Mouse (Mus musculus) ES-E14 (cell line): ENCODE measurements around the gene Aunip. TPM values are rescaled to one million over a fixed set of nuclear protein-coding genes. Genes with fewer than 3 reads are reported as not detected.

ENCODE experiments used
- DNase-seq: peaks from one replicate; pipeline ENCODE4 v3.0.0-alpha.2; 2013; ENCODE audit warnings: low read depth, low spot score
- H3K27ac ChIP-seq: 2 replicates; pipeline ENCODE4 v1.5.1; 2012; ENCODE audit warnings: low read depth, mild to moderate bottlenecking, low read length, moderate library complexity, mixed read lengths; ENCODE audit not compliant: poor library complexity, insufficient read depth, severe bottlenecking
- H3K36me3 ChIP-seq: 2 replicates; pipeline ENCODE4 v1.6.1; 2012; ENCODE audit warnings: mild to moderate bottlenecking, low read length, moderate library complexity, mixed read lengths; ENCODE audit not compliant: control insufficient read depth, poor library complexity, insufficient read depth, severe bottlenecking
- H3K4me1 ChIP-seq, 2 experiments: fragments of 150-350 bp in 1 of 2; sonication (generic) in 1 of 2; 2 replicates each; pipeline ENCODE4 v1.6.1; 2012; ENCODE audit warnings: low read length in 2 of 2, mild to moderate bottlenecking in 1 of 2, mixed read lengths in 1 of 2; ENCODE audit not compliant: control insufficient read depth in 2 of 2, insufficient read depth in 2 of 2, poor library complexity in 1 of 2
- H3K4me3 ChIP-seq, 2 experiments: fragments of 150-350 bp in 1 of 2; sonication (generic) in 1 of 2; 2 replicates each; pipeline ENCODE4 v1.5.1; 2012; ENCODE audit warnings: low read length in 2 of 2, low read depth in 1 of 2, mild to moderate bottlenecking in 1 of 2, mixed read lengths in 1 of 2; ENCODE audit not compliant: insufficient read depth in 1 of 2, poor library complexity in 1 of 2, severe bottlenecking in 1 of 2
- H3K9ac ChIP-seq: 2 replicates; pipeline ENCODE4 v1.6.1; 2012; ENCODE audit warnings: low read depth, mild to moderate bottlenecking, low read length, mixed read lengths; ENCODE audit not compliant: poor library complexity, insufficient read depth, severe bottlenecking
- H3K9me3 ChIP-seq: fragments of 150-350 bp; sonication (generic); 2 replicates; pipeline ENCODE4 v1.6.1; 2012; ENCODE audit warnings: low read depth, mild to moderate bottlenecking, low read length; ENCODE audit not compliant: control insufficient read depth, insufficient read depth
- CHD2 ChIP-seq: IDR thresholded peaks from 2 replicates; pipeline ENCODE4 v1.6.1; 2014; ENCODE audit warnings: mild to moderate bottlenecking, low read depth, low read length, inconsistent platforms
- HCFC1 ChIP-seq: IDR thresholded peaks from 2 replicates; pipeline ENCODE4 v1.6.1; 2012; ENCODE audit warnings: low read length, inconsistent platforms, borderline replicate concordance; ENCODE audit not compliant: insufficient read depth
- MAFK ChIP-seq: IDR thresholded peaks from 2 replicates; pipeline ENCODE4 v1.6.1; 2014; ENCODE audit warnings: mild to moderate bottlenecking, low read depth, low read length, inconsistent platforms; ENCODE audit not compliant: insufficient read depth
- ZC3H11A ChIP-seq: IDR thresholded peaks from 2 replicates; pipeline ENCODE4 v1.6.1; 2012; ENCODE audit warnings: low read depth, mild to moderate bottlenecking, inconsistent platforms, low read length, borderline replicate concordance
- ZNF384 ChIP-seq: IDR thresholded peaks from 2 replicates; pipeline ENCODE4 v1.6.1; 2012; ENCODE audit warnings: low read depth, low read length, inconsistent platforms
- in situ Hi-C, 2 experiments: fragments of 600-800 bp; cut with MboI; formaldehyde crosslinking; loops; one replicate each; pipeline ENCODE4 v1.15.1; 2025; ENCODE audit warnings: low sequenced_read_pairs in 2 of 2, inconsistent platforms in 1 of 2; ENCODE audit not compliant: unreplicated experiment in 2 of 2
- total RNA-seq: library from RNA; depleted of rRNA; stranded (reverse); fragments of 300-350 nt; gene quantifications from 2 replicates; pipeline ENCODE4 v1.2.3, GENCODE M21; 2012

Aunip gene
- total RNA-seq, 1 experiment, result 18.3 TPM

DNA sequence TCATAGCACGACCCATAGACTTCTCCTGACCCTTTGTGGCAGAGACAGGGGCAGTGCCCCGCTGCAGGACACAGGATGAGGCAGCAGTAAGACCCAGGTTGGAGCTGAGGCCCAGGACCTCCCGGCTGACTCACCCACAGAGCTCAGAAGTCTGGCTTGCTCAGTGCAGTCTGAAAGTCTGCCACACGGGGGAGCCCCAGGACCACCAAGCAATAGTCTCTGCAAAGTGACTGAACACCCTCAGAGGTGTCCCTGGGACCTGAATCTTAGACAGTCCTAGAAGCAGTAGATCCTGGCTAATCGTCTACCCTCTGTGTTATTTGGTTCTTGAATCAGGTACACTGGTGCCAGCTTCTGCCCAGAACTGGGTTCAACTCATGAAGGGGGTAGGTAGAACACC is 32.5 kb downstream of the Aunip start:
- H3K9ac ChIP-seq, result no peak overlapping the region
- no peaks in the 10 kb centered on the region for H3K9me3 ChIP-seq
- no peak overlapping the region for H3K27ac ChIP-seq
- H3K4me1 ChIP-seq, result peaks cover 0 to 2% of the 10 kb centered on the region in 2 experiments; a peak in 1 of 4 replicates
- TF ChIP-seq CHD2 (no peak), ZC3H11A (peak; percentile 84)
- in situ Hi-C loops, result loop anchor here in 1 of 2 experiments (10.0 kb wide), 1 partner anchor 252 kb away; no protein-coding TSS in a partner anchor
- DNase-seq, result peak; percentile 80
- no peak overlapping the region for H3K4me3 ChIP-seq
- no peaks in the 10 kb centered on the region for H3K36me3 ChIP-seq

GRCm38 (mm10) chr4:134546814-134547705 is 36.3 kb downstream of the Aunip start:
- Histone ChIP-seq H3K36me3 (no peaks in the 10 kb centered on the region), H3K9me3 (no peaks in the 10 kb centered on the region), H3K9ac (no peak overlapping the region), H3K4me3 (no peak overlapping the region), H3K4me1 (peaks cover 0 to 2% of the 10 kb centered on the region in 2 experiments; a peak in 1 of 4 replicates), H3K27ac (no peak overlapping the region)
- in situ Hi-C loops, result loop anchor here in 1 of 2 experiments (10.0 kb wide), 1 partner anchor 248 kb away; no protein-coding TSS in a partner anchor
- no peak for TF ChIP-seq CHD2
- TF ChIP-seq HCFC1, result no peak
- no peak for TF ChIP-seq ZNF384
- TF ChIP-seq MAFK, result no peak
- TF ChIP-seq ZC3H11A, result no peak
- no peak for DNase-seq

DNA sequence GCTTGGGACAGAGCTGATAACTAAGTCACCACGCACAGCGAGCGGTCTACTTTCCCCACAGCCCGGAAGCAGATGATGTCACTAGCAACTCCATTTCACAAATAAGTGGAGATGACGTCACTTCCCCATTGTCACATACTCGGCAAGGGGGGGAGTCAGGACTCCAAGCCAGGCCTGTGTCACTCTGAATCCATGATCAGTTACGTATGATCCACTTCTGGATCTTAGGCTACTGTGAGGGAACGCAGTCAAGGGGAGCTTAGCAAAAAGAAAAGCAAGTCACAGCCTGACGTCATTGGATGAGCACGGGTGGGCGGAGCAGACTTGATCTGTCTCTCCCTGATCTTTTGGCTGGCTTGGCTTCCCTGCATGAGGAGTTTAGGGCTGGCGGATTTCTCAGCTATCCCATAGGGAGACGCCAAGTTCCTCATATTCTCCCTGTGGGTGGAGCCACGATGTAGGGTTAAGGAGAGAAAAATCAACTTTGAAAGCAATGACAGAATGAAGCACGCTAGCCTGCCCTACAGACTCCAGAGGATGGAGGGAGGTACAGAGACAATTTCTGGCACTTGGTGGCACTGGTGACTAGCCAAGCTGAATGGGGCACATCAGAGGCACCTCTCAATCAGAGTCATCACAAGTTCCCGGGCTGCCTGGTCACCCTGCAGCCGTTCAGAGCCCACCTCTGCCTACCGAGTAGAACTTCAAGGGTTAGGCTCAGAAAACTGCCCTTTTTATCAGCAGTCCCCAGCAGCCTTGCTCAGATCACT is 37.6 kb downstream of the Aunip start:
- Histone ChIP-seq H3K4me3 (no peak overlapping the region), H3K9ac (no peak overlapping the region), H3K27ac (no peak overlapping the region), H3K9me3 (no peaks in the 10 kb centered on the region), H3K4me1 (peaks cover 0 to 2% of the 10 kb centered on the region in 2 experiments; a peak in 1 of 4 replicates), H3K36me3 (no peaks in the 10 kb centered on the region)
- in situ Hi-C loops, result loop anchor here in 1 of 2 experiments (10.0 kb wide), 1 partner anchor 246 kb away; no protein-coding TSS in a partner anchor
- DNase-seq, result no peak
- TF ChIP-seq ZC3H11A, result no peak
- no peak for TF ChIP-seq CHD2
- TF ChIP-seq ZNF384, result no peak
- no peak for TF ChIP-seq MAFK
- no peak for TF ChIP-seq HCFC1

GRCm38 (mm10) chr4:134549899-134550298 is 39.1 kb downstream of the Aunip start:
- Histone ChIP-seq H3K4me1 (peaks cover 0 to 2% of the 10 kb centered on the region in 2 experiments; a peak in 1 of 4 replicates), H3K27ac (no peak overlapping the region), H3K9me3 (no peaks in the 10 kb centered on the region), H3K4me3 (no peak overlapping the region), H3K36me3 (no peaks in the 10 kb centered on the region), H3K9ac (no peak overlapping the region)
- DNase-seq, result no peak
- TF ChIP-seq ZNF384 (no peak), CHD2 (no peak), MAFK (no peak), ZC3H11A (no peak)
- in situ Hi-C loops, result loop anchor here in 1 of 2 experiments (10.0 kb wide), 1 partner anchor 245 kb away; no protein-coding TSS in a partner anchor
